Mouse (Mus musculus): ENCODE measurements around the gene Ccdc73. TPM values are rescaled to one million over a fixed set of nuclear protein-coding genes. Genes with fewer than 3 reads are reported as not detected.

Gene Ccdc73
- polyA plus RNA-seq, 1 experiment from 2014 or later = 9.1 TPM

DNA sequence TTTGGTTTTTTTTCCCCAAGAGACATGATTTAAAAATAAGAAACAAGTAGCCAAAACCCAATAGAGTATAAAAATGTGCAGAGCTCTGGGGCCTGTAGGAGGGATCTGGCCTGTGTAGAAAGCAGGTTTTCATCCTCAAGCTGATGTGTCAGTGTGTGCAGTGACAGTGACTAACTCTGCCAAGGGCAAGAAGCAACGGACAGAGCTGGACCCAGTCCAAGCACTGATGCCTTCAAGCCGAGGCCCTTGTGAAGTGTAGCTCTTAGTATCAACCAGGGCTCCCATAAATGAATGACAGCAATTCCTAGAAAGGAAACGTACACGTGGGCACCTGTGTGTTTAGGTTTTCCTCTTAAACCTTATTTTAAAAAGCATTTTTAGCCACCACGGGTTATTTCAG lies 161.2 kb downstream of the Ccdc73 start:
- H3K27me3 ChIP-seq = no peaks in the 10 kb centered on the region
- no peaks in the 10 kb centered on the region for H3K36me3 ChIP-seq
- no peak overlapping the region for H3K4me3 ChIP-seq (replicated peaks)
- ATAC-seq (ENCODE audit: insufficient number of reproducible peaks, insufficient read depth, low FRiP score, low TSS enrichment, low read depth) = no peak
- no peak overlapping the region for H3K27ac ChIP-seq
- no peak overlapping the region for H3K4me2 ChIP-seq
- no peaks in the 10 kb centered on the region for H3K4me1 ChIP-seq (replicated peaks)
- H3K9ac ChIP-seq (replicated peaks) = no peak overlapping the region
- 83% methylated on average over 5 of the region's 5 CpGs for WGBS
- H3K9me3 ChIP-seq = no peaks in the 10 kb centered on the region

DNA sequence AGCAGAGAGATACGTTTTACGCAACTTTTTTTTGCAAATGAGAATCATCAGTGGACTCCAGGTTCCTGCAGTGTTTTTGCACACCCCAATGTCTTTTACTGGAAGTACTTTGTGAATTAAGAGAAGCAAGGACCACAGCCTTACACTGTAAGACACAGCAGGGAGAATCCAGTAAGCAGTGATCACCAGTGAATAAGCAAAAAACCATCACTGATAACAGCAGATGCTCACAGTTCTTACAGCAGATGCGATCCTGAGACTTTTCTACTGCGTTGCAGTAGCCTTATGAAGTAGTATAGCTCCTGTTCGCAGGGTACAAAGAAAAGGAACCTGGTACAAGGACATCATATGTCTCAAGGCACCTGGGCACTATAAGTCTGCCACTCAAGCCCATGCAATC lies 162.9 kb downstream of the Ccdc73 start:
- WGBS = 95% methylated on average over 5 of the region's 5 CpGs
- no peaks in the 10 kb centered on the region for H3K36me3 ChIP-seq
- H3K4me3 ChIP-seq (replicated peaks) = no peak overlapping the region
- no peak for ATAC-seq (ENCODE audit: insufficient number of reproducible peaks, insufficient read depth, low FRiP score, low TSS enrichment, low read depth)
- no peak overlapping the region for H3K9ac ChIP-seq (replicated peaks)
- H3K27ac ChIP-seq = no peak overlapping the region
- H3K4me2 ChIP-seq = no peak overlapping the region
- no peaks in the 10 kb centered on the region; the same call in 1 of the 2 replicates for H3K27me3 ChIP-seq
- no peaks in the 10 kb centered on the region for H3K4me1 ChIP-seq (replicated peaks)
- H3K9me3 ChIP-seq = no peaks in the 10 kb centered on the region

DNA sequence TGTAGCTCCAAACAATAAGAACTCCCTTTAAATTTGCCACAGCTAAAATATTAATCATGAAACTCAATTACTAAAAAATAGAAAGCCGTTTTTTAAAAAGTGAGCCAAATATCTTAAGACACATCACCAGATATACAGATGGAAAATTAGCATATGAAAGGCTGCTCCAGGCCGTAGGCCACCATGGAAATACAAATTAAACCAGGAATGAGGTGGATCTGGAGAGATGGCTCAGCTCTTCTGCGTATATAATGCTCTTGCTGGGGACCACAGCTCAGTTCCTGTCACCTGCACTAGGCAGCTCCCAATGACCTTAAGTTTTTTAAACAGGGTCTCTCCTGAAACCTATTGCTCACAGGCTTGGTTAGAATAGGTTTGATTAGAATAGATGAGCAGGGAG lies 166.5 kb downstream of the Ccdc73 start:
- 85% methylated on average over 3 of the region's 3 CpGs for WGBS
- no peak for ATAC-seq (ENCODE audit: insufficient number of reproducible peaks, insufficient read depth, low FRiP score, low TSS enrichment, low read depth)

DNA sequence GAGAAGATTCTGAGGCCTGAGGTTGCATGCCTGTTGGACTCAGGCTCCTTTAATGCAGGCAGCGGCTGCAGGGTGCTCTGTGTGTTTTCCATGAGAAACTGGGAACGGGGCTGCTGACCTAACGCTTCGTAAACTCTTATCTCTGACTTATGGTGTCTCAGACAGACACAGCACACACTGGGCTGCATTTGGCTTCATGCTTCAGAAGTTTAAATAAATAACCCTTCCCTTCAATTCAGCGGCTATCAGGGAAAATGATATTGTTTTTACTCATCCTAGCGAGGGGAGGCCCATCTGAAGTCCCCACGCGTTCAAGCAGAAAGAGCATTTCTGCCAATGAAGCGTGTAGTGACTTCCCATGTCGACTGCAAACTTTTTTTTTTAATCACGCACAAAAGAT lies 168.4 kb downstream of the Ccdc73 start:
- H3K4me1 ChIP-seq (replicated peaks) = no peaks in the 10 kb centered on the region
- no peaks in the 10 kb centered on the region; the same call in 1 of the 2 replicates for H3K27me3 ChIP-seq
- ATAC-seq (ENCODE audit: insufficient number of reproducible peaks, insufficient read depth, low FRiP score, low TSS enrichment, low read depth) = no peak
- H3K36me3 ChIP-seq = no peaks in the 10 kb centered on the region
- no peak overlapping the region for H3K4me3 ChIP-seq (replicated peaks)
- WGBS = 66% methylated on average over 11 of the region's 11 CpGs
- H3K9ac ChIP-seq (replicated peaks) = no peak overlapping the region
- no peak overlapping the region for H3K4me2 ChIP-seq
- no peaks in the 10 kb centered on the region for H3K9me3 ChIP-seq
- no peak overlapping the region for H3K27ac ChIP-seq

More for the DNA sequence above, 166.5 kb downstream of the Ccdc73 start:
- Histone ChIP-seq H3K27ac (no peak overlapping the region), H3K9ac (replicated peaks) (no peak overlapping the region), H3K4me3 (replicated peaks) (no peak overlapping the region), H3K27me3 (no peaks in the 10 kb centered on the region; the same call in 1 of the 2 replicates), H3K9me3 (no peaks in the 10 kb centered on the region), H3K4me2 (no peak overlapping the region), H3K4me1 (replicated peaks) (no peaks in the 10 kb centered on the region), H3K36me3 (no peaks in the 10 kb centered on the region)

DNA sequence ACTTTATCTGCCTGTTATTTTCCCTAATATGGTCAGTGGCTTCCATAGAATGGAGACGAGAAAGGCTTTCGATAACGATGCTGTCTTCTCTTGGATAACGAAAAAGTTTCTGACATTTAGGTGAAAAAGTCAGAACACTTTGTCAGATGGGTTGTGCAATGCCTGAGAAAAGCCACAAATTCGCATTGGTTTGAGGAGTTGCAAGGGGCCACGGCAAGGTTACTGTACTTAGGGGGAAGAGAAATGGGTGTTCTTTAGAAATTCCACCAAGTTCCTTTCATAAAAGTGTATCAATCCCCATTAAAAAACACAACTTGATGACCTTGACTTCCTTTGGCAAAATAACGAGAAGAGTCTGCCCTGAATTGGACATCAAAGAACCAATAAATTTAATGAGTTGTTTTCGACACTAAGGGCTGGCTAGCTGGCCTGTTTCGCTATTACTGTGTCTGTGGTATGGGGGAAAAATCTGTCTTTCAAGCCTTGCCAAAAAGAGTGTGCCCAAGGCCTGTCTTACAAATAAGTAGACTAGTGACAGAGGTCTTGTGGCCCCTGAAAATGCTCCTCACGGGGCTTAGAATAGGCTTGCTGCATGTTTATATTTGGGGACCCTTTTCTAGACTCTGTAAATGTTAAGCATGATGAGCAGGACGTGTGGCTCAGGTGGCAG lies 168.9 kb downstream of the Ccdc73 start:
- H3K27me3 ChIP-seq = no peaks in the 10 kb centered on the region; the same call in 1 of the 2 replicates
- H3K4me1 ChIP-seq (replicated peaks) = no peaks in the 10 kb centered on the region
- no peaks in the 10 kb centered on the region for H3K9me3 ChIP-seq
- no peak overlapping the region for H3K9ac ChIP-seq (replicated peaks)
- no peak overlapping the region for H3K4me3 ChIP-seq (replicated peaks)
- WGBS = 48% methylated on average over 11 of the region's 11 CpGs
- no peaks in the 10 kb centered on the region for H3K36me3 ChIP-seq
- H3K4me2 ChIP-seq = no peak overlapping the region
- ATAC-seq (ENCODE audit: insufficient number of reproducible peaks, insufficient read depth, low FRiP score, low TSS enrichment, low read depth) = no peak
- H3K27ac ChIP-seq = no peak overlapping the region

DNA sequence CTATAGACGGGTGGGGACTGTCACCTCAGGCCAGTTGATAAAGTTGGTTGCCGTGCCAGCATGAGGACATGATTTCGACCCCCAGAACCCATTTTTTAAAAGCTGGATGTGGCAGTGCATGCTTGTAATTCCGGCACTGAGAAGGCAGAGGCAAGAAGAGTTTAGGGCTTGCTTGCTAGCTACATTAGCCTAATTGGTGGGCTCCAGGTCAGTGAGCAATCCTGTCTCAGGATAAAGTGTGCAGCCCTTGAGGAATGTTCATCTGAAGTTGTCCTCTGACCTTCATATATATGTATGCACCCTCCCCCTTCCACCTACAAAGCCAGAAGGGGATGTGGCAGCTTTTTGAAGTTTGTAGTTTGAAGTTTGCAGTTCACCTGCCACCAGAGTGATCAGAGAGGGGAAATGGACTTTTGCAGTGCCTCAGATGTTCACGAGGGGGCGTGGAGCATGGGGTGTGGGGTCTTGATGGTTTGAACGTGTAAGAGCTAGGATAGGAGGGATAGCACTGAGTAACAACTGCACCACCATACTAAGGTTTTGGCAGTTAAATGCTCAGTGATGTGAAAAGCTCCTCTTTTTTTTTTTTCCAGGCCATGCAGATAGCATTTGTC lies 170.5 kb downstream of the Ccdc73 start:
- Histone ChIP-seq H3K4me3 (replicated peaks) (no peak overlapping the region), H3K36me3 (no peaks in the 10 kb centered on the region), H3K9me3 (no peaks in the 10 kb centered on the region), H3K4me2 (no peak overlapping the region), H3K27me3 (peaks cover 3% of the 10 kb centered on the region; the same call in 1 of the 2 replicates), H3K27ac (no peak overlapping the region), H3K4me1 (replicated peaks) (no peaks in the 10 kb centered on the region), H3K9ac (replicated peaks) (no peak overlapping the region)
- no peak for ATAC-seq (ENCODE audit: insufficient number of reproducible peaks, insufficient read depth, low FRiP score, low TSS enrichment, low read depth)
- 68% methylated on average over 7 of the region's 7 CpGs for WGBS

DNA sequence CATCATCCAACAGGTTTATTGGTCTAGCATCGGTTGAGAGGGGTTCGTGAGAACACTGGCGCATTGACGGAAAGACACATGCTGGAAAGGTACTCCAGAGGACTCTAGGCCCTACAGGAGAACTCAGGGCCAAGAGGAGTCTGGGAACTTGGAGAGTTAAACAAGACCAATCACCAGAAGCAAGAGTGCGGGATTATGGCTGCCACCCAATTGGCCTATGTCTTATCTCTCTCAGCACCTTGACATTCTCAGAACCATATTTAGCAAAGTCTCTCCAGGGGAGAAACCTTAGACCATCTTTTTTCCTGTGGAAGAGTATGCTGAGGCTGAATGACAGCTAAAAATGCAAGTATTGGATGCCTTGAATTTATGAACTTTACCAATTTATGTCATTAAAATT lies 171.3 kb downstream of the Ccdc73 start:
- H3K9ac ChIP-seq (replicated peaks) = no peak overlapping the region
- H3K4me2 ChIP-seq = no peak overlapping the region
- no peak overlapping the region for H3K4me3 ChIP-seq (replicated peaks)
- H3K4me1 ChIP-seq (replicated peaks) = no peaks in the 10 kb centered on the region
- H3K36me3 ChIP-seq = no peaks in the 10 kb centered on the region
- H3K27ac ChIP-seq = no peak overlapping the region
- no peaks in the 10 kb centered on the region for H3K9me3 ChIP-seq
- peaks cover 3% of the 10 kb centered on the region; the same call in 1 of the 2 replicates for H3K27me3 ChIP-seq
- no peak for ATAC-seq (ENCODE audit: insufficient number of reproducible peaks, insufficient read depth, low FRiP score, low TSS enrichment, low read depth)
- WGBS = 94% methylated on average over 5 of the region's 5 CpGs

DNA sequence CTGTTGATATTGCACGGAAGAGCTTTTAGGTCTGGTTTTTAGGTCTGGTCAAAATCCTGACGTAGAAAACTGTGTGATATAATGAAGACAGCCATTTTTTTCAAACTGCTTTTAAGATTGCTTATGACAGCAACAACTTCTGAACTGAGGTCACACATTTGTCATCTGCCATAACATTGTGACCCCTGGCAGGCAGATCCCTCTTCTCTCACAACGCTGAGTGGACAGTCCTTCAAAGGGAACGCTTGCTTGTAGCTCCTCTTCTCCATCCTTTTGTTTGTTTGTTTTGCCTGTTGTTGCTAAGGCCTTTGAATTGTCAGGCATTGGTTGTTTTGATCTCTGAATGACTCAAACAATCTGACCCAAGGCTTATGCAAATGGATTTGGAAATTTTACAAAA lies 173.3 kb downstream of the Ccdc73 start:
- H3K9me3 ChIP-seq = no peaks in the 10 kb centered on the region
- H3K4me3 ChIP-seq (replicated peaks) = no peak overlapping the region
- no peak overlapping the region for H3K9ac ChIP-seq (replicated peaks)
- no peak overlapping the region for H3K4me2 ChIP-seq
- H3K36me3 ChIP-seq = no peaks in the 10 kb centered on the region
- WGBS = 63% methylated on average over 4 of the region's 4 CpGs
- no peak for ATAC-seq (ENCODE audit: insufficient number of reproducible peaks, insufficient read depth, low FRiP score, low TSS enrichment, low read depth)
- no peak overlapping the region for H3K27ac ChIP-seq
- H3K27me3 ChIP-seq = 0 out of 2 replicates have a peak, but pooled peaks cover 3% of the 10 kb centered on the region
- no peaks in the 10 kb centered on the region for H3K4me1 ChIP-seq (replicated peaks)

DNA sequence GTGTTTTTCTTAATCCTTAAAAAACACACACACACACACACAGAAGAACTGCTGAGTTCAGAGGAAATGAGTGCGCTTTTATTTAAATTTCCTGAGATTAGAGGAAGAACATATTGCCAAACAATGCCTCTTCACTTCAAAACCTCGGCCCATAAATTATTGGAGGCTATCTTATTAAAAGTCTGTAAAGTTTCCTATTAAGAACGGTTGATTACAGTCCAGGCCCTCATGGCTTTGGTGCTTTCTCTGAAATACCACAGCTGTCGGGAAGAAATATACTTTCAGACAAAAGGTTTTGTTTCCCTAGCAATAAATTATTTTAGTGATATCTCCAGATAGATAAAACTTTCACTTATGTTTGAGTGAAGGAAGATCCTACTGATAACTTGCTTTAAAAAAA lies 175.5 kb downstream of the Ccdc73 start:
- H3K9ac ChIP-seq (replicated peaks) = no peak overlapping the region
- no peaks in the 10 kb centered on the region for H3K9me3 ChIP-seq
- no peaks in the 10 kb centered on the region; the same call in 1 of the 2 replicates for H3K4me1 ChIP-seq (replicated peaks)
- no peak overlapping the region for H3K4me3 ChIP-seq (replicated peaks)
- ATAC-seq (ENCODE audit: insufficient number of reproducible peaks, insufficient read depth, low FRiP score, low TSS enrichment, low read depth) = no peak
- no peak overlapping the region for H3K27ac ChIP-seq
- H3K36me3 ChIP-seq = no peaks in the 10 kb centered on the region
- no peak overlapping the region for H3K4me2 ChIP-seq
- 54% methylated on average over 4 of the region's 4 CpGs for WGBS
- peaks cover 3% of the 10 kb centered on the region; the same call in 1 of the 2 replicates for H3K27me3 ChIP-seq

DNA sequence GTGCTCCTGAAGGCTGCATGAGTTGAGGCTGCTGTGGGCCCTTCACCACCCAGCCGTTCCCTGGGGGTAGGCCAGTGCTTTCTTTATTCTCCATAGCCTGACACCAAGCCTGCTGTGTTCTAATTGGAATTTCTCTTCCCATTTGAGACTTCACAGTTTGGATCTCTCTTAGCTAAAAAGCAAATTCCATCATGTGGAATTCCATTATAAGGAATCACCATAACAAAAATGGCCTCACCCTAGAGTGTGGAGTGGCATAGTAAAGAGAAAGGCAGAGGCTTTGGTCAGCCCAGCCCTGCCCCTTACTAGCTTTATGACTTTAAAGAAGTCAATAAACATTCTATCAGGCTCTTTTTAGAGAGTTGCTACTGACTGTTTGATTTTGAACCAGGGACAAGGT lies 180.7 kb downstream of the Ccdc73 start:
- H3K9ac ChIP-seq (replicated peaks) = no peak overlapping the region
- no peaks in the 10 kb centered on the region for H3K9me3 ChIP-seq
- no peak overlapping the region for H3K4me2 ChIP-seq
- no peak overlapping the region for H3K4me3 ChIP-seq (replicated peaks)
- ATAC-seq (ENCODE audit: insufficient number of reproducible peaks, insufficient read depth, low FRiP score, low TSS enrichment, low read depth) = no peak
- no peaks in the 10 kb centered on the region for H3K36me3 ChIP-seq
- H3K27me3 ChIP-seq = peaks cover 5% of the 10 kb centered on the region; the same call in 1 of the 2 replicates
- WGBS = 25% methylated on average over 1 of the region's 1 CpGs
- H3K4me1 ChIP-seq (replicated peaks) = no peaks in the 10 kb centered on the region; the same call in 1 of the 2 replicates
- H3K27ac ChIP-seq = no peak overlapping the region

DNA sequence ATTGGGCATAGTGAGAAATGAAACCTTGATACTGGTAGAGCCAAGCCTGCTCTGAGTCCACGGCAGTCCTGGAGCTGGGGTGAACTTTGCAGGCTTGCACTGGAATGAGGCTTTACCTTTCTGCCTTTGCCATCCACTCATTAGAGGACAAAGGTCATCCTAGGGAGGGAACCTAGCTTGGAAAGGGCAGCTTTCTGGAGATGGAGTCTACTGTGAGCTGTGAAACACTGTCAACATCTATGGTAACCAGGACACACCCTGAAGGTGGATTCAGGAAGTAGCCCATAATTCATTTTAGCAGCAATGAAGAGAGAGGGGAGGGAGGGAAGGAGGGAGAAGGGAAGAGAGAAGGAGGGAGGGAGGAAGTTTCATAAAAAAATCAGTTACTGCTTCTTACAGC lies 187.9 kb downstream of the Ccdc73 start:
- Histone ChIP-seq H3K4me3 (replicated peaks) (no peak overlapping the region), H3K4me1 (replicated peaks) (no peaks in the 10 kb centered on the region)
- WGBS = 64% methylated on average over 1 of the region's 1 CpGs

More for the DNA sequence above, 187.9 kb downstream of the Ccdc73 start:
- Histone ChIP-seq H3K9me3 (no peaks in the 10 kb centered on the region), H3K36me3 (no peaks in the 10 kb centered on the region), H3K27me3 (peaks cover 2% of the 10 kb centered on the region; the same call in 1 of the 2 replicates), H3K9ac (replicated peaks) (no peak overlapping the region), H3K27ac (no peak overlapping the region), H3K4me2 (no peak overlapping the region)
- ATAC-seq (ENCODE audit: insufficient number of reproducible peaks, insufficient read depth, low FRiP score, low TSS enrichment, low read depth) = no peak
